Mouse (Mus musculus): ENCODE data around the gene Tcf7.

Tcf7 gene

GRCm38 (mm10) chr11:52282774-52283595 lies at the start of gene Tcf7:
Tcf7 (minus strand) TSS chr11:52283014.
- DNase-seq = peak; percentile 44

DNA sequence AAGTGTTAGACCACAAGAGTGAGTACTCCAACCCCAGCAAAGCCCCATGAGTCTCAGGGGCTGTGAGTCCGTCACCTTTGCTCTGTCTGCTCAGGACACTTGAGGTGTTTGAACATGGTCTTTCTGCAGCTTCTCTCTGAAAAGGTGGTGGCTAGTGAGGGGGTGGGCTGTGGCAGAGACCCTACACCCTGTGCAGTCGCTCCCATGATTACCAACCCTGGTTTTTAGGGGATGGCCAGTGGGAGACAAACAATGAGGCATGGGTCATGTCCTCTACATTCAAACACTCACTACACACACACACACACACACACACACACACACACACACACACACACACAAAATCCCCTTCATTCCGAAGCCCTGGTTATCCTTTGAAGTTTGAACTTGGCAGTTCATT lies 44.5 kb upstream of the Tcf7 start:
- DNase-seq = no peak

GRCm38 (mm10) chr11:52324442-52325367 lies 41.9 kb upstream of the Tcf7 start:
- no peak for DNase-seq

DNA sequence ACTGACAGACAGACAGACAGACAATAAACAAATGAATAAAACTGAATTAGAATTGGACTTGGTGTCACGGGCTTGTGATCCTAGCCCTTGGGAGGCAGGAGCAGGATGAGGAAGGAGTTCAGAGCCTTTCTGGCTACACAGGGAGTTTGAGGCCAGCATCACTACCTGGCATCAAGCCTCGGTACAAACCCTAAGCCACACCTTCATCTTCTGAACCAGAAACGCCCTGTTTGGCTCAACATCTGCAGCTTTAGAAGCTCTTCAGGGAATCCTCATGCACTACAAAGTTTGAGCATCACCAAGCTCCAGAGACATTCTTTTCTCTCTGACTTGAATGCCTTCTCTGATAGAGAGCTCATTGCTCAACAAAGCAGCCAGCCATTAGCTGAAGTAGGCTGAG lies 38.7 kb upstream of the Tcf7 start:
- no peak for DNase-seq

DNA sequence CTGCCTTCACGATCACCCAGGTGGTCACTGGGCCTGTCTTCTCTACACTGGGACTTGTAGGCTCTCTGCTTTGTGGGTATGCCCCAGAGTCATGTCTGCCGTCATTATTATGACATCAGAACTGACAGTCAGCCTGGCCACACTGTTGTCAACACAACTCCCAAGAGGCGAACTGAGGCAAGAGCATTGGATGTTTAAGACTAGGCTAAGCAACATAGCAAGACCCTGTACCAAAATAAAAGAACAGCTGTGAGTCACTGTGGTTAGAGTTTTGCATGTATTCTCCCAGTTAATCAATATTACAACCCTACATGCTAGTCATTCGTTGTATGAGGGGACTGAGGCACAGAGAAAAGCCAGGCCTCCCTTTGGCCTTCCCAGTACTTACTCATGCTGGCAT lies 37.7 kb upstream of the Tcf7 start:
- no peak for DNase-seq

- no peak for DNase-seq
Measured at GRCm38 (mm10) chr11:52319664-52320063, 36.9 kb upstream of the Tcf7 start.

- no peak for DNase-seq
Measured at GRCm38 (mm10) chr11:52318445-52318844, 35.6 kb upstream of the Tcf7 start.

DNA sequence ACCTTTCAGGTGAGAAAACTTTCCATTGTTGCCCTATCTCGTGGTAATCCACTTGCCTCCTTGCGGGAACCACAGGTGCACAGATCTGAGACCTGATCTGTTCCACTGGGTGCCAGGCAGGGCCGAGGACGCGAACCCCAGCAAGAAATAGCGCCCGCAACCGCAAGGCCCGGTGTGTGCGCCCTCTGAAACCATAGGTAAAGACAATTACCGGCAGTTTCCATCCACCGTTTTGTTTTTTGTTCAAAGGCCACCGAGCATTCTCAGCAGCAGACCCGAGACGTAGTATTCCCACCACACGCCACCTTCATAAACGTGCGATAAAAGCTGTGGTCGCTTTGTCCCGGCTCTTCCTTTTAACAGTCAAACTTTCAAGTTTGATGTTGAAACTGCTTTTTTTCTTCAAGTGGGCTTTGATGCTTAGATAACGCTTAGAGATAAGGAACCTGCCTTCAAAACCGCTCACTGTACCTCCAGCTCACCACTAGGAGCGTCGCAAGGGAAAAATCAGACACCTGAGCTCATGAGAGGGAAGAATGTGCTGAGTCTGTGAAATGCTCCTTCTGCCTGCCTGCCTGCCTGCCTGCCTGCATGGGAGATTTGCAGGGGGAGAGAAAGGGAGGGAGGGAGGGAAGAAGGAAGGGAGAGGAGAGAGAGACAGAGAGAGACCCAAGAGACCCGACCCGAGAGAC lies 31.4 kb upstream of the Tcf7 start:
- DNase-seq = no peak

DNA sequence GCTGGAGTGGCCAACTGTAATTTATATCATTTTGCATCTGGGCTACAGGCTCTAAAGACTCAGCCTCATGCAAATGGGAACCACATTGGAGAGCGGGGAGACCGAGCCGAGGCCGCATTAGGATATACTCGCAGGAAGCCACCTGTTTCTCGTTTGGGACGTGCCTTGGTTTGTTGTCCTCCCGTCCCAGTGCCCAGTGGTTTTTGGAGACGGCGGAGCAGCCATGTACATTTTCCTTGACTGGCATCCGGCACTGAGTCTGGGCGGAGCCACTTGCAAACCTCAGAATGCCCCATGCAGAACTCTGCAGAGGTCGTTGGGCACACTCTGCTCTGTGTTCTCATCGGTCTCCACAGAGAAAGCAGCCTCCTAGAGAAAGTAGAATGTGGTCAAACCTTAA lies 27.9 kb upstream of the Tcf7 start:
- no peak for DNase-seq

DNA sequence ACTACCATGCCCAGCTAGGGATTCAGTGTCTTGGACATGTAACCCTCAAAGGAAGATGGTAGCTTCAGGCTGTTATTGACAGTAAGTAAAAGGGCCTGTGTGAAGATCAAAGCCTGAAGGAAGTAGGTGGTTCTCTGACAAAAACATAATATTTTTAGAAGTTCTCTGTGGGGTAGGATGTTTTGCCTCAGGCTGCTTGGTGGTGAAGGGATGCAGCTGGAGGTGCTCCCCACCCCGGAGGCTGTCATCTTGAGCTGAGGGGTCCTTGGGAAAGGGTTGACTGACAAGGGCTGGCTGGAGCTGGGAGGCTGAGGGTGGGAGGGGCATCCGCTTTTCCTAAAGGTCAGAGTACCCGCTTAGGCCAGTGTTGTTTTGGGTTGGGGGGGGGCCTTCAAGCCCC lies 26.7 kb upstream of the Tcf7 start:
- DNase-seq = no peak

DNA sequence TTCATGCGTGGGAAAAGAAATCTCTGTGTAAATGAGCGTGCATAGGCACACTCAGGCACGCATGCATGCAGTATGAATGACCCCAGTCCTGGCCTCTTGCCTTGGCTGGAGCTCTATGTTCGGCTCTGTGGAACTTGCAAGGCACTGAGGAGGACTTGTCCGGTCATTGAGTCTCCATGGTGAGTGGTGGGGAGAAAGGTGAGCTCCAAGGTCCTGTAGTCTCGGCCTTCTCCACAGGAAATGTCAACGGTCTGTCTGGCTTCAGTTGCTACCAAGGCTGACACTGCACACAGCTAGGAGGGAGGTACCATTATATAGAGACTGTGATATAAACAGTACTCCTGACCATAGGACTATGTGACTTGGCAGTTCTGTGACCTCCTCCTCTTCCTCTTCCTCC lies 23.6 kb upstream of the Tcf7 start:
- peak; percentile 19 for DNase-seq

DNA sequence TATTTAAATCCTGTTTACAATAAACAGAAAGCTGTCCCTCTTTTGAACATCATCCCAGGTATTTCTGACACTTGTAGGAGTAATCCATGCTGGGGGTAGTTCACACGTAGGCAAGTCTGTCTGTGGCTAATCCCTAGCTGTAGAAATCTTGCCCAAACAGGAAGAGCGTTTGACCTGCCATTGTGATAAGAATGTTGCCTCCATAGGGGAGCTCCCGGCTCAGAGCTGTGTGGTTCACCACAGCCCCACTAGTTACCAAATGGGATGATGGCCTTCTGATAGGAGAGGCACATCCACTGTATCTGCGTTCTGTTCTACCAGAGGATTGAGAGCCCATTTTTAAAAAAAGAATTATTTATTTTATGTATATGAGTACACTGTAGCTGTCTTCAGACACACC lies 22.5 kb upstream of the Tcf7 start:
- no peak for DNase-seq

DNA sequence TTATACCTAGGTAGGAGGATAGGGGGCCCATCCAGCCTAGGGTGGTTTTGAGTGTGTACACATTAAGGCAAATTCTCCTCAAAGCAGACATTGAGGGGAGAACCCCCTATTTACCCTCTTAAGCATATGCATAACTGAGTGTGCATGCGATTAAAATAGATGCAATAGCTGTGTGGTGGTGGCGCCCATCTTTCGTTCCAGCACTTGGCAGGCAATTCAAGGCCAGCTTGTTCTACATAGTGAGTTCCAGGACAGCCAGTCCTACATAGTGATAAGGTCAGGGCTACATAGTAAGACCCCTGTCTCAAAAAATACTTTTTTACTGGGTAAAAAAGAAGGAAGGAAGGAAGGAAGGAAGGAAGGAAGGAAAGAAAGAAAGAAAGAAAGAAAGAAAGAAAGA lies 19.9 kb upstream of the Tcf7 start:
- DNase-seq = no peak

DNA sequence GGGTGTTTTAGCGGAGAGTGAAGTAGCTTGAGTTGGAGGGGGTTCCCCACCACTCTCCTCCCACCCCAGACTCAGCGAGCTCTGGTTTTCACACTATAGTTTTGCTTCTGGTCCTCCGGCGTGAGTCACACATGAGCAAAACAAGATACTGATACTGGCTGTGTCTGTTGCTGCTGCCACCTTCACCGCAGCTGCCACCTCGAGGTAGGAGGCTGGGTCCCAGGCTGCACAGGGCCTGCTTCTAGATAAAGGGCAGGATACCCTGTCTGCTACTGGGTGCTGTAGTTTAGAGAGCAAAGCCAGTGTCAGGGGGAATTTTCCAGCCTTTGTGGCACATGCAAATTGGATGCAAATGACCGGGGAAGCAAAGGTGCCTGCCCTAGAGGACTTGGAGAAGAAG lies 16.9 kb upstream of the Tcf7 start:
- no peak for DNase-seq

DNA sequence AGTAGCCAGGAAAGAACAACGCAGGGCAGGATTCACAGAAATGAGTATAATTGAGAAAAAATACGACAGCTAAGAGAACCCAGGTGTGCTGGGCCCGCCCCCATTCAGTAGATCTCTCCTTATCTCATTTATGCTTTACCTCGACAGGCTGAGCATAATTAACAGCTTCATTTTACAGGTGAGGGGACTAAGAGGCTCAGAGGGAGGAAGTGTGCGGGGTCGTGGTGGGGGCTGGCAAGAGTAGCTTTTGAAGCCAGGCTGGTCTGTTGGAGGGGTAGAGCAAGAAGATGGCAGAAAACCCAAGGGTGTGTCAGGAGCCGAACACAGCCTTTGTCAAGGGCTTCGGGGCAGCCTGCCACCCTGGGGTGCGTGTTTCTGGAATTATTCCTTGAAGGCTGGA lies 16.1 kb upstream of the Tcf7 start:
- no peak for DNase-seq

- peak; percentile 53 for DNase-seq
Measured at GRCm38 (mm10) chr11:52297352-52297751, 14.5 kb upstream of the Tcf7 start.

DNA sequence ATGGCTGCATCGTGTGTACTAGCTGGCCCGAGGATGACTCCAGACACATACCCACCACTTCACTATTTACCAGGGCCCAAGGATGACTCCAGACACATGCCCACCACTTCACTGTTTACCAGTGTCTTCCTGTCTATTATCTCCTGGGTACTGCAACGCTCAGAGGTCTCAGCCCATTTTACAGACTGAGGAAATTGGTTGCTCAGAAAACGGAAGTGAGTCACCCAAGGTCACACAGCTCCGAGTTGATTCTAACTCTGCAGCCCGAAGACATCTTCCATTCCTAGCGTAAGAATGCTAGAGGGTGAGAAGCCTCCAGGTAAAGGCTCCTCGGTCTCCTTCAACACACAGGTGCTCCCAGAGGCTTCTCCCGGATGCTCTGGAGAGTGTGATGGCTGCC lies 11.3 kb upstream of the Tcf7 start:
- DNase-seq = no peak

GRCm38 (mm10) chr11:52292894-52293293 lies 10.1 kb upstream of the Tcf7 start:
- DNase-seq = no peak

- DNase-seq = no peak
Measured at GRCm38 (mm10) chr11:52292346-52292745, 9.5 kb upstream of the Tcf7 start.

- no peak for DNase-seq
Measured at GRCm38 (mm10) chr11:52286958-52287305, 4.1 kb upstream of the Tcf7 start.

DNA sequence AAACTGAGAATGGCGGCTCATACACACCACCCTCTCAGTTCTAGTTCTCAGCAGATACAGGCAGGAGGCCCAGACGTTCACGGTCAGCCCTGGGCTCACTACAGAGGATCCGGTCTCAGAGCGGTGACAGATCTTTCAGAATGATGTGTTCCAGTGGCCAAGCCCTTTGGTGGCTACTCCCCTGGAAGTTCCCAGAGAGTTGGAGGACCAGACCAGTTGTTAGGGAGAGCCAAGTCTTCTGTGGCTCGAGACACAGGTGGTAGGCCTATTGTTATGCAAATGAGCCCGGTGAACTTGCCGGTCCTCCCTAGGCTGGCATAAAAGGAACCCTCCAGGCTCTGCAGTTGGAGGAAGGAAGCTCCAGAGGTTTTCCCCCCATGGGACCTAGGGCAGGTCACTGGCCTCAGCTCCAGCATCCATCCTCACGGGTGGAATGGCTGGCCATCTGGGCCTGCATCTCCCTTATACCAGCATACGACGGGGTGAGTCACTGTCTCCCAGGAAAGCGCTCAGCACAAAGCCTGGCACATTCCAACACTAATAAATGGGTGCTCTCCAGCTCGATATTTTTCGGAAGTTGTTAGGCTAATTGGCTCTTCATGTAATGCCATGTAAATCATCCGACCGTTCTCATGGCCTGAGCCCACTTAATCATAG lies 3.6 kb upstream of the Tcf7 start:
- no peak for DNase-seq

DNA sequence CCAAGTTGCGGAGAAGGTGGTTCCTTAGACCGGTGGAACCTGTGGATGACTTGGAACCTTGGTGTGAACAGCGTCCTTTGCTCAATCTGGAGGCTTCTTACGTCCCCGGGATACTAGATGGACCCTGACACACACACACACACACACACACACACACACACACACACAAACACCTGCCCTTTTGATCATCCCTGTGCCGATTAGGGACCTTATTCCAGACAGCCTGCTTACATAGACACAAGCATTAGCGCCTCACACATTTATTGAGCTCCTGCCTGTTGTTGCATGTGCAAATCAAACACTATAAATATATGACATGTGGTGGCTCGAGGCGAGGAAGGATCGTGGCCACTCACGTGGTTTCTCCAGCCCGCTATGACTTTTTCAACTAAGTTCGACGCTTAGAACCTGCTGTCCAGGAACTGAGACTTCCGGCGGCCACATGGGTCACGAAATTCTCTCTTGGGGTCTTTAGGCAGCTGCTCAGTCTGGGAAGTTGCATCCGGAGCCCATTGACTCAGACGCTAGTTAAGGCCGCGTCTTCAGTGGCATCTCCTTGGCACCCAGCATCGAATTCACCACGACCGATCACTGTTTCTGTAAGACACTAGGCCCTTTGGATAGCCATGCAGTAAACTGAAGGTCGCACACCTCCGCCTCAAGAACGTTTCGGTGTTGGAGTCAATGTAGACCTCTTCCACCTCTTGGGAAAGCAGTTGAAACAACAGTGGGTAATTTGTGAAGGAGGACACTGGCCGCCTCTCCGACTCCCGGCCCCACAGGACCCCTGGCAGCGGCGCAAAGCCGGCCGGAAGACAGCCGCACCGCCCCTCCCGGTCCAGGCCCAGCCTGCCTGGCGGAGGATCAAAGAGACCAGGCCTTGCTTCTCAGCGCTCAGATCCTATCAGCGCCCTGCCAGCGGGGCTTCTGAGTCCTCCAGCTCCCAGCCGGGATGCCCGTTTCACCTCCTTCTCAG lies 1.1 kb upstream of the Tcf7 start:
- peak; percentile 42 for DNase-seq

All from kidney, adult 11 months (tissue).